Mouse (Mus musculus) ES-Bruce4 (cell line): ENCODE results near the gene Nrxn1.

Source experiments
- CTCF ChIP-seq: IDR thresholded peaks from one replicate; pipeline ENCODE4 v1.8.1; 2011; ENCODE audit warnings: low read depth, low read length
- EP300 ChIP-seq: IDR thresholded peaks from 2 replicates; pipeline ENCODE4 v1.6.1; 2011; ENCODE audit warnings: low read depth, low read length; ENCODE audit not compliant: insufficient read depth
- POLR2A ChIP-seq: IDR thresholded peaks from one replicate; pipeline ENCODE4 v1.8.1; 2011; ENCODE audit warnings: low read length; ENCODE audit not compliant: insufficient read depth

GRCm38 (mm10) chr17:90599570-90600524 lies 493.0 kb downstream of the Nrxn1 start:
- TF ChIP-seq CTCF (no peak), EP300 (no peak), POLR2A (no peak)
